Mouse (Mus musculus): ENCODE measurements around the gene Tssk4. TPM values are rescaled to one million over a fixed set of nuclear protein-coding genes. Genes with fewer than 3 reads are reported as not detected.

Tssk4 gene
- total RNA-seq (2021), result under 1 TPM; 0.74 to 0.92 TPM
- long read RNA-seq, experiment 1, result 0 reads
- long read RNA-seq, experiment 2, result 0 reads

GRCm38 (mm10) chr14:55649884-55650283 lies at the start of gene Tssk4:
Gene Tssk4 (plus strand): TSS chr14:55650184.
- DNase-seq (ENCODE audit: low spot score in 2 of 2), result no peak
- intact Hi-C loops (cut with DNase I), result no loop called here

GRCm38 (mm10) chr14:55603271-55603632 lies 46.7 kb upstream of the Tssk4 start, which contains the start of gene Irf9:
Gene Irf9 (plus strand): TSS chr14:55603571.
- no peak for DNase-seq (ENCODE audit: low spot score in 2 of 2)
- intact Hi-C loops (cut with DNase I), result no loop called here

GRCm38 (mm10) chr14:55603633-55604576 lies 46.1 kb upstream of the Tssk4 start:
- intact Hi-C loops (cut with DNase I), result no loop called here
- DNase-seq (ENCODE audit: low spot score in 2 of 2), result peak; percentile 87 to 92

DNA sequence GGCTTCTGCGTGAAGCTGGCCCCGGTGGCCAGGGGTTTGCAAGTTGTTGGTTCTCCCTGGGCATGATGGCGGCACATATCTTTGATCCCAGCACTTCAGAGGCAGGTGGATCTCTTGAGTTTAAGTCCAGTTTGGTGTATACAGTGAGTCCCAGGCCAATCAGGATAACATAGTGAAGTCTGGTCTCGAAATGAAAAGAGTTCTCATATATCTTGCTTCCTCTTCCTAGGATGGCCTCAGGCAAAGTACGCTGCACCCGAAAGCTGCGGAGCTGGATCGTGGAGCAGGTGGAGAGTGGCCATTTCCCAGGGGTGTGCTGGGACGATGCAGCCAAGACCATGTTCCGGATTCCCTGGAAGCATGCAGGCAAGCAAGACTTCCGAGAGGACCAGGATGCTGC lies 45.2 kb upstream of the Tssk4 start:
- intact Hi-C loops (cut with DNase I), result no loop called here
- no peak for DNase-seq (ENCODE audit: low spot score in 2 of 2)

- no peak for DNase-seq (ENCODE audit: low spot score in 2 of 2)
- intact Hi-C loops (cut with DNase I), result no loop called here
Observed at GRCm38 (mm10) chr14:55605743-55606459, 44.1 kb upstream of the Tssk4 start.

- intact Hi-C loops (cut with DNase I), result no loop called here
- DNase-seq (ENCODE audit: low spot score in 2 of 2), result no peak
Observed at GRCm38 (mm10) chr14:55608339-55608738, 41.6 kb upstream of the Tssk4 start.

GRCm38 (mm10) chr14:55613346-55613745 lies 36.6 kb upstream of the Tssk4 start:
- DNase-seq (ENCODE audit: low spot score in 2 of 2), result no peak

DNA sequence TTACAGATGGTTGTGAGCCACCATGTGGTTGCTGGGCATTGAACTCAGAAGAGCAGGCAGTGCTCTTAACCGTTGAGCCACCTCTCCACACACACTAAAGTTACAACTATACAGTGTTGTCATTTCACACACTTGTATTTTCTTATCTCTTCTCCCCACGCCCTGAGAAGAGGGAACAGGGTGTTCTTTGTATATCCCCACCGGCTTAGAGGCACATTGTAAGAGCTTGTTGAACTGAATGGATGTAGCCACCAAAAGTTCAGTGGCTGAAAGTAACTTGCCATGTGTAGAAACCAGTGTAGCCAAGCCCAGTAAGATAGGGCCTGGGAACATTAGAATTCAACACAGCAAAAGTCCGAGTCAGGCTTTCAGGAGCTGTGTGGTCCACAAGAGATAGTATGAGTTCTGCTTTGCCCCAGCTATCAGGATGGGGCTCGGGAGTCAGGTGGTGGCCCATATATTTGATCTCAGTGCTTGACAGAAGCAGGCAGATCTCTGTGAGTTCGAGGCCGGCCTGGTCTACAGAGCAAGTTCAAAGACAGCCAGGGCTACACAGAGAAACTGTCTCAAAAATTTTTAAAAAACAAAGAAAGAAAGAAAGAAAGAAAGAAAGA lies 35.3 kb upstream of the Tssk4 start:
- DNase-seq (ENCODE audit: low spot score in 2 of 2), result no peak
- intact Hi-C loops (cut with DNase I), result no loop called here

More at GRCm38 (mm10) chr14:55613346-55613745, 36.6 kb upstream of the Tssk4 start:
- intact Hi-C loops (cut with DNase I), result no loop called here

DNA sequence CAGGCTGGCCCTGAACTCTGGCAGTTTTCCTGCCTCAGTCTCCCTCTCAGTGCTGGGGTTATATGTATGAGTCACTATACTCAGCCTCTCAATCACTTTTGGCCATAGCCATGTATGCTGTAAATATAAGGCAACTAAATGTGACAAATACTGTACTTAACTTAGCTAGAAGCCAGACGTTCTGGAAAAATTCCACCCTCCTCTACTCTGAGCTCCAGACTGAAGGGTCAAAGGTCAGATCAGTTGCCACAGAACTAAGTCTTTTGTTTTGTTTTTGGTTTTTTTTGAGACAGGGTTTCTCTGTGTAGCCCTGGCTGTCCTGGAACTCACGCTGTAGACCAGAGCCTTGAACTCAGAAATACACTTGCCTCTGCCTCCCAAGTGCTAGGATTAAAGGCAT lies 34.1 kb upstream of the Tssk4 start:
- no peak for DNase-seq (ENCODE audit: low spot score in 2 of 2)
- intact Hi-C loops (cut with DNase I), result no loop called here

- no peak for DNase-seq (ENCODE audit: low spot score in 2 of 2)
- intact Hi-C loops (cut with DNase I), result no loop called here
Observed at GRCm38 (mm10) chr14:55616844-55617243, 33.1 kb upstream of the Tssk4 start.

- intact Hi-C loops (cut with DNase I), result no loop called here
- no peak for DNase-seq (ENCODE audit: low spot score in 2 of 2)
Observed at GRCm38 (mm10) chr14:55617822-55618221, 32.2 kb upstream of the Tssk4 start, which contains the start of gene Rec8. Gene Rec8 (plus strand): TSS chr14:55618037.

DNA sequence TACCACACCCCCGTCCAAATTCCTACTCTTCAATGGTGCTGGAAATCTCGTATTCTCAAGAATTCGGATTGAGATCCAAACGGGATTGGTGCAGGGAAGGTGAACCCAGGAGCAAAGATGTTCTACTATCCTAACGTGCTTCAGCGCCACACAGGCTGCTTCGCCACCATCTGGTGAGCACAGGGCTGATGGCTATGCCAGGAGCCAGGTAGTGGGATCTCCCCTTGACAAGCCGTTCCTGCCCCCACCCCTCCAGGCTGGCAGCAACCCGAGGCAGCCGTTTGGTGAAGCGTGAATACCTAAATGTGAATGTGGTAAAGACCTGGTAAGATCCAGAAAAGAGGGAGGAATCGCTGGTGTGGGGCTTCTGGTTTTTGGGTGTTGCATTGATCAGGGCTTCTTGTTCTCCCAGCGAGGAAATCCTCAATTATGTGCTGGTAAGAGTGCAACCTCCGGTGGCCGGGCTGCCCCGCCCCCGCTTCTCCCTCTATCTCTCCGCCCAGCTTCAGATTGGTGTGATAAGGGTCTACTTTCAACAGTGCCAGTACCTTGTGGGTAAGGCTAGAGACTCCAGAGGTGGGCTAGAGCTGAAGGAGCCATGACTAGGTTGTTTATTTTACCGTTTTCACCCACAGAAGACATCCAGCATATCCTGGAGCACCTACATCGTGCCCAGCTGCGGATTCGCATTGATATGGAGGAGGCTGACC lies 31.3 kb upstream of the Tssk4 start:
- intact Hi-C loops (cut with DNase I), result no loop called here
- no peak for DNase-seq (ENCODE audit: low spot score in 2 of 2)

GRCm38 (mm10) chr14:55628077-55628827 lies 21.7 kb upstream of the Tssk4 start:
- no peak for DNase-seq (ENCODE audit: low spot score in 2 of 2)
- intact Hi-C loops (cut with DNase I), result no loop called here

GRCm38 (mm10) chr14:55629312-55629711 lies 20.7 kb upstream of the Tssk4 start:
- intact Hi-C loops (cut with DNase I), result no loop called here
- peak in 1 of 2 experiments; percentile 44 for DNase-seq (ENCODE audit: low spot score in 2 of 2)

- peak in 1 of 2 experiments; percentile 25 for DNase-seq (ENCODE audit: low spot score in 2 of 2)
- intact Hi-C loops (cut with DNase I), result no loop called here
Observed at GRCm38 (mm10) chr14:55634874-55635522, 15.0 kb upstream of the Tssk4 start.

DNA sequence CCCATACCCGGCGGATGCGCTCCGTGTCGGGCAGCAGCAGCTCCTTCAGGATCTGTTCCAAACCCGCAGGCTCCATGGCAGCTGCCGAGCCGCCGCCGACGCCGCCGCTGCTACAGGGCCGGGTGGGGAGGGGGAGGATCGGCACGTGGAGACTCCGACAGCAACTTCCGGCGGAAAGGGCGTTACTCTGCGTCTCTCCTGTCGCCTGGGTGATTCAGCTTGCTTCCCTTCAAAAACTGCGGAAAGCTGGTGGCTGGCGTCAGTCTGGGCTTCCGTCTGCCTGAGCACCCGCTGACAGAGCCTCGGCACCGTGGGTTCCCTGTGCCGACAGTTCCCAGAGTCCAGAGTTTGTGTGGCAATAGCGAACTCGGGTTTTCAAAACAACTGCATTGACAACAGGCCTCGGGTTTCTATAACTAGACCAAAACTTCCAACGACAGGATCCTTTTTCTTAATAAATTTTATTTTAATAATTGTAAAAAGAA lies 14.4 kb upstream of the Tssk4 start, which contains the start of gene Ipo4:
TSS of gene Ipo4 (minus strand) at position 435 of the 485 bp plus-strand sequence.
- intact Hi-C loops (cut with DNase I), result no loop called here
- peak; percentile 91 to 92 for DNase-seq (ENCODE audit: low spot score in 2 of 2)

- no peak for DNase-seq (ENCODE audit: low spot score in 2 of 2)
- intact Hi-C loops (cut with DNase I), result no loop called here
Observed at GRCm38 (mm10) chr14:55637795-55638194, 12.2 kb upstream of the Tssk4 start, which contains the start of gene Gm49378. Gene Gm49378 (minus strand): TSS chr14:55637895.

GRCm38 (mm10) chr14:55640816-55641215 lies 9.2 kb upstream of the Tssk4 start:
- intact Hi-C loops (cut with DNase I), result no loop called here
- DNase-seq (ENCODE audit: low spot score in 2 of 2), result no peak

Data from left cerebral cortex, postnatal 14 days (tissue).